Mouse (Mus musculus) hindbrain, embryonic 16.5 days (tissue): ENCODE results near the gene Ncbp3. TPM values are rescaled to one million over a fixed set of nuclear protein-coding genes. Genes with fewer than 3 reads are reported as not detected.

ENCODE experiments used
- ATAC-seq: fragments of 200-750 bp; cut with Nextera tagmentation; 2 replicates; pipeline ENCODE4 v1.8.0; 2017; ENCODE audit warnings: moderate TSS enrichment, moderate library complexity
- H3K27ac ChIP-seq: fragments of 300-500 bp; sonication (generic); 2 replicates; pipeline ENCODE4 v1.5.1; 2014; ENCODE audit warnings: low read depth, mild to moderate bottlenecking, control low read depth, low read length, moderate library complexity
- H3K27me3 ChIP-seq: fragments of 300-500 bp; sonication (generic); replicated peaks from 2 replicates; pipeline ENCODE4 v1.6.1; 2014; ENCODE audit warnings: low read length; ENCODE audit not compliant: control insufficient read depth, insufficient read depth
- H3K36me3 ChIP-seq: fragments of 300-500 bp; sonication (generic); 2 replicates; pipeline ENCODE4 v1.6.1; 2014; ENCODE audit warnings: mild to moderate bottlenecking, low read length, moderate library complexity, mixed read lengths; ENCODE audit not compliant: control insufficient read depth, insufficient read depth
- H3K4me1 ChIP-seq: fragments of 300-500 bp; sonication (generic); 2 replicates; pipeline ENCODE4 v1.6.1; 2014; ENCODE audit warnings: low read depth, low read length; ENCODE audit not compliant: control insufficient read depth, insufficient read depth
- H3K4me2 ChIP-seq: fragments of 300-500 bp; sonication (generic); 2 replicates; pipeline ENCODE4 v1.6.1; 2014; ENCODE audit warnings: mild to moderate bottlenecking, low read length, control low read depth, moderate library complexity
- H3K4me3 ChIP-seq: fragments of 300-500 bp; sonication (generic); 2 replicates; pipeline ENCODE4 v1.5.1; 2014; ENCODE audit warnings: mild to moderate bottlenecking, low read length, control low read depth, moderate library complexity
- H3K9ac ChIP-seq: fragments of 300-500 bp; sonication (generic); 2 replicates; pipeline ENCODE4 v1.6.1; 2014; ENCODE audit warnings: low read depth, mild to moderate bottlenecking, control low read depth, low read length, moderate library complexity
- H3K9me3 ChIP-seq: fragments of 300-500 bp; sonication (generic); 2 replicates; pipeline ENCODE4 v1.6.1; 2014; ENCODE audit warnings: mild to moderate bottlenecking, low read length, moderate library complexity; ENCODE audit not compliant: control insufficient read depth
- WGBS: fragments of 180-500 bp; shearing (Covaris S2); extraction: QIAGEN DNeasy Blood & Tissue Kit; methylation state at CpG from one replicate; pipeline ENCODE4 v1.1.7; 2014; 5-methylcytosine and 5-hydroxymethylcytosine counted together
- polyA plus RNA-seq: library from polyadenylated mRNA; unstranded; fragments of >200 nt; fragmentation: Nextera tagmentation; extraction: Ambion mirVana; gene quantifications from 2 replicates; pipeline ENCODE4 v1.2.1, GENCODE M21; 2015

Gene Ncbp3
- polyA plus RNA-seq, 1 experiment from 2014 or later, result 8.3 TPM

- no peak overlapping the region for H3K4me3 ChIP-seq
- H3K27ac ChIP-seq, result no peak overlapping the region
- no peak for ATAC-seq
- H3K4me2 ChIP-seq, result no peak overlapping the region
- H3K9me3 ChIP-seq, result no peaks in the 10 kb centered on the region
- H3K4me1 ChIP-seq, result peaks cover 10% of the 10 kb centered on the region
- WGBS, result 65% methylated on average over 7 of the region's 7 CpGs
- no peak overlapping the region for H3K9ac ChIP-seq
- peaks cover 2% of the 10 kb centered on the region; the same call in 1 of the 2 replicates for H3K27me3 ChIP-seq
- H3K36me3 ChIP-seq, result 0 out of 2 replicates have a peak, but pooled peaks cover 5% of the 10 kb centered on the region
These were observed 23.2 kb upstream of the Ncbp3 start for GRCm38 (mm10) chr11:73024236-73024904.

GRCm38 (mm10) chr11:73026961-73027360, 20.6 kb upstream of the Ncbp3 start:
- Histone ChIP-seq H3K27me3 (no peaks in the 10 kb centered on the region), H3K36me3 (0 out of 2 replicates have a peak, but pooled peaks cover 5% of the 10 kb centered on the region), H3K4me3 (no peak overlapping the region), H3K27ac (no peak overlapping the region), H3K9ac (no peak overlapping the region), H3K4me1 (peaks cover 7% of the 10 kb centered on the region), H3K9me3 (no peaks in the 10 kb centered on the region), H3K4me2 (no peak overlapping the region)
- ATAC-seq, result no peak
- 53% methylated on average over 8 of the region's 8 CpGs for WGBS

- Histone ChIP-seq H3K9me3 (no peaks in the 10 kb centered on the region), H3K27ac (peak overlapping the region; percentile 70), H3K4me1 (peaks cover 7% of the 10 kb centered on the region), H3K36me3 (0 out of 2 replicates have a peak, but pooled peaks cover 5% of the 10 kb centered on the region), H3K9ac (peak overlapping the region; percentile 53), H3K27me3 (no peaks in the 10 kb centered on the region), H3K4me3 (peak overlapping the region; percentile 36), H3K4me2 (peak overlapping the region; percentile 68)
- 22% methylated on average over 20 of the region's 20 CpGs for WGBS
- peak; percentile 96 for ATAC-seq
These were observed 16.6 kb upstream of the Ncbp3 start for GRCm38 (mm10) chr11:73030821-73031498.

GRCm38 (mm10) chr11:73031536-73031935, 16.0 kb upstream of the Ncbp3 start:
- no peak; the same call in 1 of the 2 replicates for ATAC-seq
- H3K9ac ChIP-seq, result peak overlapping the region; percentile 39
- peak overlapping the region; percentile 68 for H3K4me2 ChIP-seq
- 54% methylated on average over 5 of the region's 5 CpGs for WGBS
- H3K27me3 ChIP-seq, result no peaks in the 10 kb centered on the region
- 0 out of 2 replicates have a peak, but pooled peaks cover 5% of the 10 kb centered on the region for H3K36me3 ChIP-seq
- H3K9me3 ChIP-seq, result no peaks in the 10 kb centered on the region
- H3K4me1 ChIP-seq, result peaks cover 7% of the 10 kb centered on the region
- no peak overlapping the region for H3K4me3 ChIP-seq
- H3K27ac ChIP-seq, result peak overlapping the region; percentile 68

GRCm38 (mm10) chr11:73036077-73036476, 11.5 kb upstream of the Ncbp3 start:
- no peak overlapping the region for H3K27ac ChIP-seq
- WGBS, result 78% methylated on average over 7 of the region's 7 CpGs
- no peak overlapping the region for H3K9ac ChIP-seq
- no peak overlapping the region for H3K4me3 ChIP-seq
- H3K27me3 ChIP-seq, result no peaks in the 10 kb centered on the region
- H3K4me1 ChIP-seq, result peaks cover 6% of the 10 kb centered on the region
- H3K36me3 ChIP-seq, result peaks cover 7% of the 10 kb centered on the region; the same call in 1 of the 2 replicates
- no peaks in the 10 kb centered on the region for H3K9me3 ChIP-seq
- H3K4me2 ChIP-seq, result no peak overlapping the region
- no peak for ATAC-seq

GRCm38 (mm10) chr11:73036889-73037288, 10.7 kb upstream of the Ncbp3 start:
- Histone ChIP-seq H3K9ac (no peak overlapping the region), H3K27ac (no peak overlapping the region), H3K4me2 (no peak overlapping the region), H3K36me3 (peaks cover 7% of the 10 kb centered on the region; the same call in 1 of the 2 replicates), H3K4me1 (no peaks in the 10 kb centered on the region), H3K9me3 (no peaks in the 10 kb centered on the region), H3K27me3 (no peaks in the 10 kb centered on the region), H3K4me3 (no peak overlapping the region)
- ATAC-seq, result no peak
- WGBS, result 53% methylated on average over 6 of the region's 6 CpGs

- no peak overlapping the region for H3K4me3 ChIP-seq
- no peaks in the 10 kb centered on the region for H3K27me3 ChIP-seq
- no peak overlapping the region for H3K9ac ChIP-seq
- H3K36me3 ChIP-seq, result peaks cover 7% of the 10 kb centered on the region; the same call in 1 of the 2 replicates
- H3K4me1 ChIP-seq, result no peaks in the 10 kb centered on the region
- H3K9me3 ChIP-seq, result no peaks in the 10 kb centered on the region
- no peak overlapping the region for H3K4me2 ChIP-seq
- WGBS, result 94% methylated on average over 3 of the region's 3 CpGs
- no peak; the same call in 1 of the 2 replicates for ATAC-seq
- H3K27ac ChIP-seq, result no peak overlapping the region
These were observed 9.9 kb upstream of the Ncbp3 start for GRCm38 (mm10) chr11:73037691-73038090.

- Histone ChIP-seq H3K36me3 (peaks cover 7% of the 10 kb centered on the region; the same call in 1 of the 2 replicates), H3K4me3 (no peak overlapping the region), H3K9ac (no peak overlapping the region), H3K4me2 (no peak overlapping the region), H3K27ac (no peak overlapping the region), H3K27me3 (no peaks in the 10 kb centered on the region), H3K9me3 (no peaks in the 10 kb centered on the region), H3K4me1 (no peaks in the 10 kb centered on the region)
- peak; percentile 57; the same call in 1 of the 2 replicates for ATAC-seq
- 60% methylated on average over 9 of the region's 9 CpGs for WGBS
These were observed 8.3 kb upstream of the Ncbp3 start for GRCm38 (mm10) chr11:73039102-73039799.
